ENCODE assay signal across 28 mouse cellular contexts in genomic region chr16:17356031-17356430, GRCm38 (mm10). TPM values are rescaled to one million over a fixed set of nuclear protein-coding genes. Genes with fewer than 3 reads are reported as not detected.
"Had no signal": no experiment of that assay in that cellular context is flagged by ENCODE, and none has a peak within 500 bp of the region (broad histone marks: within the 10 kb centered on the region; RNA-seq: fewer than 3 reads in every experiment).

No protein-coding gene starts in this region.

- ATAC-seq: forebrain, embryonic 13.5 days; forebrain, embryonic 14.5 days; forebrain, embryonic 15.5 days; forebrain, embryonic 16.5 days; forebrain, postnatal 0 days had no signal

- H3K27me3 ChIP-seq: embryonic facial prominence, embryonic 12.5 days; embryonic facial prominence, embryonic 13.5 days; embryonic facial prominence, embryonic 15.5 days; forebrain, embryonic 12.5 days; forebrain, embryonic 13.5 days; forebrain, embryonic 15.5 days had no signal

- H3K9ac ChIP-seq: embryonic facial prominence, embryonic 12.5 days; embryonic facial prominence, embryonic 13.5 days; embryonic facial prominence, embryonic 15.5 days; forebrain, embryonic 12.5 days; forebrain, embryonic 13.5 days; forebrain, embryonic 15.5 days; forebrain, postnatal 0 days had no signal

- DNase-seq: cerebellum, adult 2 months; cerebellum, adult 8-10 months; cerebellum, adult 9-10 months; cerebellum, adult 9-11 months; cerebellum, postnatal 10 days; cerebellum, postnatal 14 days; cerebellum, postnatal 25 days; cerebellum, postnatal 36 days; embryo, embryonic 11 days; forebrain, postnatal 0 days; gastrocnemius, adult 2 months; gastrocnemius, postnatal 10 days; gastrocnemius, postnatal 14 days; gastrocnemius, postnatal 25 days; gastrocnemius, postnatal 36 days; heart, adult 18-20 months; heart, adult 2 months had no signal

- H3K4me3 ChIP-seq: embryonic facial prominence, embryonic 10.5 days; embryonic facial prominence, embryonic 12.5 days; embryonic facial prominence, embryonic 13.5 days; embryonic facial prominence, embryonic 15.5 days; erythroblast, embryonic 14.5 days; forebrain, embryonic 10.5 days; forebrain, embryonic 12.5 days; forebrain, embryonic 13.5 days; forebrain, embryonic 15.5 days; gastrocnemius, adult 2 months; heart, adult 2 months had no signal

- H3K4me2 ChIP-seq: embryonic facial prominence, embryonic 12.5 days; embryonic facial prominence, embryonic 13.5 days; embryonic facial prominence, embryonic 15.5 days; forebrain, embryonic 12.5 days; forebrain, embryonic 13.5 days; forebrain, embryonic 15.5 days had no signal

- H3K4me1 ChIP-seq: embryonic facial prominence, embryonic 10.5 days; embryonic facial prominence, embryonic 12.5 days; embryonic facial prominence, embryonic 13.5 days; embryonic facial prominence, embryonic 15.5 days; forebrain, embryonic 10.5 days; forebrain, embryonic 12.5 days; forebrain, embryonic 13.5 days; forebrain, embryonic 15.5 days had no signal

- H3K27ac ChIP-seq: embryonic facial prominence, embryonic 10.5 days; embryonic facial prominence, embryonic 12.5 days; embryonic facial prominence, embryonic 13.5 days; embryonic facial prominence, embryonic 15.5 days; forebrain, embryonic 10.5 days; forebrain, embryonic 12.5 days; forebrain, embryonic 13.5 days; forebrain, embryonic 15.5 days; gastrocnemius, adult 2 months; heart, adult 2 months had no signal

- H3K9me3 ChIP-seq: embryonic facial prominence, embryonic 10.5 days; embryonic facial prominence, embryonic 12.5 days; embryonic facial prominence, embryonic 13.5 days; embryonic facial prominence, embryonic 15.5 days; forebrain, embryonic 10.5 days; forebrain, embryonic 12.5 days; forebrain, embryonic 13.5 days; forebrain, embryonic 15.5 days had no signal

RNA-seq across cellular contexts. Expression of gene Serpind1, which starts 24.9 kb away (rescaled TPM):
- polyA plus RNA-seq: erythroblast, embryonic 14.5 days had no signal
